Mouse (Mus musculus) c-Kit-positive CD71-positive TER-119-negative erythroid progenitor cells, embryonic 14.5 days (primary cell): ENCODE measurements around the gene Ppp4r3a.
A peak's percentile ranks its signal among the peaks of the same experiment; 100 is the strongest.
"Not testable (repeated sequence)": the region's sequence is repeated elsewhere in the genome, so short reads cannot be mapped to it uniquely, and the experiment has no call there.

Source experiments
- DNase-seq: peaks from one replicate; pipeline ENCODE4 v3.0.0-alpha.2; 2013; ENCODE audit warnings: low read depth

The Ppp4r3a gene

DNA sequence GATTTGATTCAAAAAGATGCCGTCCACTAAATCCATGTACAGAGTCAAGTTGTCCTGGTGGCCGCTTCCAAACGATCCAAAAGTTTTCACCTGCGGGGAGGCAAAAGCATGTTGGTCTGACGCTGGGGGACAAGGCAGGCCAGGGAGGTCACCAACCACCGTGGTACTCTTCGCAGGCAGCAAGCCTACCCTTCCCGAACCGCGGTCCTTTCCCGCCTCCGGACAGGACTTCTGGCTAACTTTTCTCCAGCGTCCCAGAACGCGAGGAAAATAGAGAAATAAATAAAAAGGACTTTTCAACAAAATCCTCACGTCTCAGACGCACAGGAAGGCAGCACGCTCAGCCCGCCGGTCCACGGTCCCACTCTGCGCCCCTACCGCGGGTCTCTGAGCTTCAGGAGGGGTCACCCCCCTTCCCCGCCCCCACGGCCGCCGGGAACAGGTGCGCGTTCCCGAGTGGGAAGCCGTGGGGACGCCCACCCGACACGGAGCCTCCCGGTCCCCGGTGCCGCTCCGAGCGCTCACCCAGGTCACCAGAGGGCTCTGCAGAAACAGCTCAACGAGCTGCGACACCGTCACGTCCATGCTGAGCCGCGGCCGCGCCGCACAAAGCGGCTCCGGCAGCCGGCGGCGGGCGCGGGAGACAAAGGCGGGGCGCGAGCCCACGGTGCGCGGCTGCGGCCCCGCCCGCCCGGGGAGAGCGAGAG, 55.1 kb downstream of the Ppp4r3a start:
- DNase-seq, result no peak

DNA sequence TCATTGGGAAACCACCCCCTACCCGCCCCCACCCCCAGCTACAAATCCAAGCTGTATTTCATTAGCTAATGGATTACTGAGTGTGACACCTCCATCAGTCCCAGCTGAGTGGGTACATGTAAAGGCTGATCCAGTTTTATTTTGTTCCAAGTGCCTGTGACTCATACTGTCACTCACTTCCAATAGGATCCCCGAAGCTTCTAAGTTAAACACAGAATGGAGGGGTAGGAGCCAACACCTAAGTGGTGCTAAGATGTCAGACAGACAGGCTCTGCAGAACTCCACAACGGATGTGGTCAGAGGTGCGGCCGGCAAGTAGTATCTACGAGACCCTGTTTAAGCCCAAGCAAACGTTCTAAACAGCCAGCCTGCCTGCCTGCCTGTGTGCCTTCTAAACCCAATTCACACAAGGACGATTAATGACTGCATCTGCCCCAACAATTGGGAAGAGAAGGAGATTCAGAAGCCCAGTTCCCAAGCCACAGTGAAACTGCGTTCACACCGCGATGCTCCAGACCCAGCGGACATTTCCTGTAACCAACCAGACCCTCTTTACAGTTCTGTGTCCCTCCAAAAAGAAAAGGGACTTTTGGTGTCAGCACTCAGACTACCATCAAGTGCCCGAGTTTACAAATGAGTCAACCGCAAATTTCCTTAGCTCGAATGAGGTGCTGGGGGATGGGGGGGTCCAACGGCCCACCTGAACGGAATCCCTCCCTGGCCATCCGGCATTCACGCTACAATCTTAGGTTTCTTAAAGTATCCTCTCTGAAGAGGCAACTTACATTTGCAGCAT, 55.9 kb downstream of the Ppp4r3a start:
- DNase-seq, result peak; percentile 24

DNA sequence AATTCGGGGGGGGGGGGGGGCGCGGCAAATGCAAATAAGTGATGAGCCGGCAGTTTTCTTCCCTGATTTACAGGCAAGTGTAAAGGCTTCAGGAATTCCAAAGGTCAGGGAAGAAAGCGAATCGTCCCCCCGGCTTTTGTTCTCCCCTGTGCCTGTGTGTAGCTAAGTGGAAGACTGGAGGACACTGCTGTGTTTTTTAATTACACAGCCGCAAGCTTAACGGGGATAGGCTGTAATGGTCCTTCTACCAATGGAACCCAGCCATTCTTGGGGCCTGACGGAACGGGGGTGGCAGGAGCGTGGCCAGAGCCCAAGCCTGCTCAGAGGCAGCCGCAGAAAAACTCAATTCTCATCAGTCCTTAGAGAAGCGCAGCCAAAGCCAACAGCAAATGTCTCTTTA, 56.6 kb downstream of the Ppp4r3a start:
- DNase-seq, result no peak

DNA sequence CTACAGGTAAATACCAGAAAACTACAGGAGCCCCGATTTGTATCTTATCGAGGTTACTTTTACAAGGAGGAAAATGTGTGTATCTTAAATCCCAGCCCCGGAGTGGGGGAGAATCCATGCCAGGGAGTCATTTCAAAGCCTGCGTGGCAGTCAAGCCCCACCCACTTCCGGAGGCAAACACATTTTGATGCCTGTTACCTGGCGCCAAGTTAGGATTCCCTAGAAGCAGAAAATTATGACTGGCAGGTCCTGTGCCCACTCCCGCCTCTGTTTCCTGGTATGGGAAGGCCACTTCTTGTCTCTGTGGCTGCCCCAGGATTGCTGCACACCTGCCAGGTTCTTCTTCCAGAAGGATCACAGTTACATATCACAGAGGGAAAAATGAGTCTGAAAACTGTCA, 57.0 kb downstream of the Ppp4r3a start:
- DNase-seq, result no peak

DNA sequence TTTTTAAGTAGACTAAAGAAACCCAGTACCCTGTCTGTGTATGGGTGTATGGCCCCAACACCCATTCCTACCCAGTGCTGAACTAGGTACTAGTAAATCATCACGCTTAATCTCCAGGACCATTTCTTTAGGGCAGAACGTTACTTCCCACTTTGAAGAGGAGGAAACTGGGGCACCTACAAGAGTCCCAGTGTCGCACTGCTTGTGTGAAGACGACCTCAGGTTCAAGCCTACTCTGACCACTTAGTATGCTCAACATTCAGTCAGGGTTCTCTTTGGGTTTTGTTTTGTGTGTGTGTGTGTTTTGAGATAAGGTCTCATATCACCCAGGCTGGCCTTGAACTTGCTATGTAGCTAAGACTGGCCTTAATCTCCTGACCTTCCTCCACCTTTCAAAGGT, 57.5 kb downstream of the Ppp4r3a start:
- peak; percentile 53 for DNase-seq

DNA sequence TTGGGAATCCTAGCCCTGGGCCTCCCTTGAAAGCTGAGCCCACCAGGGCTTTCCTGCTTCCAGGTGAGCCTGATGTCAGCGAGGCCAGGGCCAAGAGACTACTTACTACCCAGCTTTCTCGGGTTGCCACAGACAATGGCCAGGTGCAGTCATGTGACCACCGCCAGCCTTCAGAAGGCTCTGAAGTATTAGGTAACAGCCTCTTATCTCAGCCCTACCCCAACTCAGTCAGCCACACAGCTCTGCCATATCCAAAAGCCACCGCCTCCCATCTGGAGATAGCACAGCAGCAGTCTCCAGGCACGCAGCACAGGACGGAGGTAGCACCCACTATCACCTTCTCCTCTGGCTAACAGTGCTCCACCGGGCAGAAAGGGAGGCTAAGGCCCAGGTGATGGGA, 58.1 kb downstream of the Ppp4r3a start:
- DNase-seq, result peak; percentile 75

DNA sequence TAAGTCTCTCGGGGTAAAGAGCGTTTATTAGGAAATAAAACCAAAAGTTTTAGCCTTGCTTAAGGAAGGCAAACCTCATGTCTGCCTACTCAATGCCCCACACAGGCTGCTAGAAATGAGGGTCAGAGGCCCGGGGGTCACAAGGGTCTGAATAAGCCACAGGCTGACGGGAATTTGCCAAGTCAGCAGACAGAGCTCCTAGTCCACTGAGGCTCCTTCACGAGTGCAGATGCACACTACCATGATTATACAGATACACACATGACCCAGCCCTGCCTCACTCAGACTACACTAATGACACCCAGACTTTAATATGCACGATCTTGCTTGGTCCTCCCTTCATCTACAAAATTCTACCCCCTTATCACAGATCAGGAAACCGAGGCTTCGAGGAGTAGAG, 58.7 kb downstream of the Ppp4r3a start:
- no peak for DNase-seq

DNA sequence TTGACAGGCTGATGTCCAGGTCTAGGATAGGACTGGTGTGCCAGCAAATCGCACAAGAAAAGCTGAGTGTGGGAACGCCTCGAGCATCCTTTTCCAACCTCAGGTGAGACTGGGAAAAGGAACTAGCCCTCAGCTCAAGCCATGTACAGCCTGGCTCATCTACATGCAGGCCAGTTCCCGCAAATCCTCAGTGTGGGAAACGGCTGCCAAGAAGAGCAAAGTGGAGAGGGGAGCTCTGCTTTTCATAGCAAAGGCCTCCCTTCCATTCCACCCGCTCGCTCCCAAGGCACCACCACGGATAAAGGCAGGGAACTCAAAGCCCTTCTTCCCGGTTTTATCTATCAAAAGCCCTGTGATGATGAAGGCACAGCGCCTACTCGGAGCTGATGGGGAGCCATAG, 60.4 kb downstream of the Ppp4r3a start:
- DNase-seq, result no peak

DNA sequence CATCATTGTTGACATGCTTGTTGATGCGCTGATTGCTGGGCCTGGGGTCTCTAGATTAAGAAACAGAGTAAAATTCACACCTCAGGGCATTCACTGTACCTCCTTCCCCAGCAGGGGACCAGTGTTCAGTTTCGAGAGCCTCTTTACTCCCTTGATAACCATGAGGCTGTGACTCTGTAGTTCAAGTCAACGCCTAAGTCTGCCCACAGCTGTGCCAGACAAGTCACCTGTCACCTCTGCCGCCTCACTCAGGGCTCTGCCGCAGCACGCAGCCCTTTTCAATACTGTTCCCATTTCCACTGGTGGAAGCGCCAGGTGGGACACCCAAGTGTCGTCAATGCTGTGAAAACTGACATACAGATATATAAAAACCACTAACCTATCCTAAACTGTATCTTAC, 61.1 kb downstream of the Ppp4r3a start:
- DNase-seq, result no peak

DNA sequence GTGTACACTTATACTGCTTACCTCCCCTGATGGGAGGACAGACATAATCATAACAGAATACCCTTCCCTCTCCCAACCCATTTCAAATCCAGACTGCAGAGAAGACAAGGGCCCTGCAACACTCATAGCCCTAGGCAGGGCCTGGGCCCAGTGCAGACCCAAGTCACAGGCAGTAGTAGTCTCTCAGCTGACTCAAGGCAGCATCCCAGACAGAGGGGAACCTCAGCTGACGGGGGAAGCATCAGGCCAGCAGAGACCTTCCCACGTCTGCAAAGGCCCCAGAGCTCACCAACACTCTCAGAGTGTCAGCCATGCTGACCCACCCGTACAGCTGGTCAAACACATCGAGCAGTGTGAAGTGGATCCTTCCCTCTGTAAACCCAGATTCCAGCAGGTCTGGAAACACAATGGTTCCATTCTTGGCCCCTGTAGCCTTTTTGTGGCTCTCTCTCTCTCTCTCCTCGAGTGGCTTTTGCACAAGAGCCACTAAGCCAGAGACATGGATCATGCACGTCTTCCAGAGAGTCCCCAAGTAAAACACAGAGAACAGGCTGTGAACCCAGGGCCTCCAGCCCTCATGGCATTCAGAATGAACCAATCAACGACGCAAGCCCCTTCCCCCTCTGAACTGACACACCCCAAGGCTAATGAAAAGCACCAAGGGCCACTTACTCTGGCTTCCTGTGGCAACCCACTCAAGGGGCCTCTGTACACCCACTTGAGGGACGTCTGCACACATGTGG, 61.8 kb downstream of the Ppp4r3a start:
- DNase-seq, result no peak

DNA sequence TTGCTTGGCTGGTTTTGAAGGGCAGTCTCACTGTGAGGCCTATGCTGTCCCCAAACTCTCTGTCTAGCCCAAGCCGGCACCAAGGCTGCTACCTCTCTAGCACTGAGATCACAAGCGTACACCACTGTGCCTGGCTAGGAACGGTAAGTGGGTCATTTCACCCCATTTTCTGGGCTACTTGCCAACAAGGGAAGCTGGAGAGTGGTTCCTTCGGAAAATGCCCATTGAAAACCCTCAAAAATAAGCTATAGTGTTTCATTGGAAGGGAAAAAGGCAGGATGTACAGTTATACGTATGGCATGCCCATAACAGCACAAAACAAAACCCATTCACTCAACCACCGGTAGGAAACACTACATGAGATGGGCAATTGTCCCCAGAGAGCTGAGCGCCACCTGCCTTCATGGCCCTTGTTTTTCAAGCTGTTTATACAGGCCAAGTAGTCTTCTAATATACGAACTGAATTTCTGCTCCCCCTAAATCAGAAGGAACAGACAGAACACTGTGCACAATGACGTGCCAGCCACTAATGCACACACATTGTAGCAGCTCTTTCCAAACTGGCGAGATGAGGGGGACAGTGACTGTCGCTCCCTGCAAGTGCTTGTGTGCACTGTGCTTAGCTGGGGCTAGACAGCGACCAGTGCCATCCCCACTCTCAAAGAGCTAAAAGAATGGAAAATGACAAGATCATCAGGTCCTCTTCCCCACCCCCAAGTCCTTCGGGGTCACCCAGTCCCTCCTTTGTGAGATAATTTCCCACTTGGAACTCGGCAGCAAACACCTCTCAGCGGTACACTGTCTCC, 63.1 kb downstream of the Ppp4r3a start:
- DNase-seq, result no peak

DNA sequence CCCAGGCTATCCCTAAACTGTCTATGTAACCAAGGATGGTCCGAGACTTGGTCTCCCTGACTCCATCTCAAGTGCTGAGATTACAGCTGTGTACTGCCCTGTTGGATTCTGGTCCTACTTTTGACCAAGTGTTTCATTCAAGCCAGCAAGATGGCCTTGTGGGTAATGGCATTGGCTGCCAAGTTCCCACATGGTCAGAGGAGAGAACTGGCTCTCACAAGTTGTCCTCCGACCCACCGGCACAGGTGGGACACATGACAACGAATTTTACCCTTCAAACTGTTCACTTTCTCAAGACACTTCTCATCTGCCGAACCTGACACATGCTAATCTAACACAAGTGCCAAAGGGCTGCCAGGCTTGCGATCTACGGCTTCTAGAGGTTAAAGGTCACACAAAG, 64.1 kb downstream of the Ppp4r3a start:
- no peak for DNase-seq

DNA sequence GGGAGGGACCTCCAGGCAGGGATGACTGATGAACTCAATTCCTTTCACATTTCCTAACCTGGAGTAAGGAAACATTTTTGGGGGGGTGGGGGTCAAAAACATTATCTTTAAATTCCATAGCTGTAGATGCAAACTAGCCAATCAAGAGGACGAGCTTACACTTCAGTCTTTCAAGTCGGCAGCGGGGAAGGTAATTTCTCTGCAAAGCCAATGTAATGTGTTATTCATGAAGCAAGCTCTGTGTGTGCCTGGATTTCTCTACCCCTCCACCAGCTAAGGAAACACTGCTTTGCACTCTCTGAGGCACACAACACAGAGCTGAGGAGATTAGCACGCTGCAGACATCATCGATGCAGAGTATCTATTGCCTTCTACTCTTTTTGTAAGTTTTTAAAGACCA, 64.5 kb downstream of the Ppp4r3a start:
- DNase-seq, result no peak

DNA sequence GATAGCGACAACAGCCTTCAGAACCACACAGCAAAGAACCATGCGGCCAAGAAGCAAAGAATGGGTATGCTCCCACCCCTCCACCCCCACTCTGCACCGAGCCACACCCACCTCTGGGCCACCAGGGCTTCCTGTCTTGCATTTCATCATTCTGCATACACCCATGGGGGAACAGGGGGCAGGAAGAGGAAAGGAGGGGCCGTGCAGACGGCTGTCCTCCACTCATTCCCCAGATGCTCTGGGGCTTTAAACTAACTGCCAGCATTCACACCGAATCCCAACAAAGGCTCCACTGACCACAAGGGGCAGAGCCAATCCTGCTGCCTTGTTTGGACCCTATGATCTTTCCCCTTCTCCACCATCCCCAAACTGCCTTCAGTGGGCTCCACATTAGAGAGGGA, 65.5 kb downstream of the Ppp4r3a start:
- DNase-seq, result no peak

DNA sequence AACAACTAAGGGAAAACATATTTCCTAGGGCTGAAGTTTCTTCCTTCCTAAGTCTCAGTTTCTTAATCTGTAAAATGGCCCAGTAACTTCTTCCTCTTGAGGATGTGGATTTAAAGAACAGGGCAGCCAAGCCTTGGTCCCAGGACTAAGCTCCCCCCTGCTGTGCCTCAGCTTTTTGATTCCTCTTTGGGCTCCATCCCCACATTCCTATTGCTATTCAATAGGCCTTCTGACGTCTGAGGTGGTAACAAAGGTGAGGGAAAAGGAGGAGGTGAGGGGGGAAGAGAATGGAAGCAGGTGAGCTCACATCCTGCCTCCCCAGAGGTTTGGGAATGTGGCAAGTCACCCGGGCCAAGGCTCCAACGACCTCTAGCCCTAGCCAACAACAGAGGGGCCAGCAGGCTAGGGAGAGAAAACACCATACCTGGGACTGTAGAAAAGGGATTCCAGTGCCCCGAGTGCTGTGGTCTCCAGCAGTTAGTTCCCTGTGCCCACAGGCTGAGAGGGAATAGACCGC, 67.0 kb downstream of the Ppp4r3a start:
- DNase-seq, result no peak

DNA sequence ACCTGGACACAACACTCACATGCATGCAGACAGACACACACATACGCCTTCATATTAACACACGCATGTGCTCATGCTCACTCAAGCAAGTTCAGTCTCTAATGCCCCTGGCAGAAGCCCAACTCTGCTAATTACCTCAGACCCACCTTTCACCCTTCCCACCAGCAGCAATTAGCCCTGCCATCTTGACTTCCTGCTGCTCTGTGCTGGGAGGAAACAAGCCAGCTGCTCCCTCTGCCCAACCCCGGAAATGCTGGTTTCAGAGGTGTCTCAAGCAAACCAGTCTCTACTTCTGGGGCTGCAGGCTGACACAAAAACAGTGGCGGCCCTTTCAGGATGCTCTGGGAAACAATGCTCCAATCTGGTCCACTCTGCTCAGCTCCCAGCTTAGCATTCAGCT, 67.6 kb downstream of the Ppp4r3a start:
- DNase-seq, result no peak

DNA sequence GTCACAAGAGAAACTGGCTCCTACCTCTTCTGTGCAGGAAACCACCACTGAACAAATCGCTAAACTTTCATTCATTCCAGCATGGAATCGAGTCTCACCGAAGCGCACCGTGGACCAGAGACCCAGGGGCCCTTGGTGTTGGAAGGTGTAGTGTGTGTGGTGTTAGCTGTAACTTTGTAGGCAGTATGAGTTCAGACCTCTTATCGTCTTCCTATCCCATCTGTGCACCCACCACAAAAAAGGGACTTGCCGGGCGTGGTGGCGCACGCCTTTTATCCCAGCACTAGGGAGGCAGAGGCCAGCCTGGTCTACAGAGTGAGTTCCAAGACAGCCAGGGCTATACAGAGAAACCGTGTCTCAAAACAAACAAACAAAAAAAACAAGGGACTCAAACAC, 68.3 kb downstream of the Ppp4r3a start:
- DNase-seq, result no peak

DNA sequence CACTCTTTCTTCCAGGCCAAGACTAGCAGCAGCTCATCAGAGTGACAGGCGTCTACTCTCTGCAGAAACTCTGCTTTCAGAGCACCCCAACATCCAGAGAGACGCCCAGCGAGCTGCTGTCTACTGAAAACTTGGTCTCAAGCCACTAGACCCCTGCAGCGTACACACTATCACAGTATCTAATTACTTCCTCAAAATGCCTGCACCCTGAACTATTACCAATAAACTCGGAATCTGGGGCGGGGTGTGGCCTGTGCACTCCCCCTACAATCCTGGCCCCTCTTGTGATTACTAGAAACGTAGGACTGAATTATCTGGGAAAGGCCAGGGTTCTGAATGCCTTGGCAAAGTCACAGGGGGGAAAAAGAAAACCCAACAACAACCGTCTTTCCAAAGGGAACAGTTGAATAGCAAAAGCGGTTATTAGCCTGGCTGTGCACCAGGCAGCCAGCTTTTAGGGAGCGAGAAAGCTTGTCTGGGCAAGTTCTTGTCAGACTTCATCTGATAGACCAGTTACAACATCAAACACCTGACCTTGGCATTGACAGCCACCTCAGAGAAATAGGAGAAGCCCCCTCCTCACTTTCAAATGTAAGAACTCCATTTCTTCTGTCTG, 68.8 kb downstream of the Ppp4r3a start:
- no peak for DNase-seq

DNA sequence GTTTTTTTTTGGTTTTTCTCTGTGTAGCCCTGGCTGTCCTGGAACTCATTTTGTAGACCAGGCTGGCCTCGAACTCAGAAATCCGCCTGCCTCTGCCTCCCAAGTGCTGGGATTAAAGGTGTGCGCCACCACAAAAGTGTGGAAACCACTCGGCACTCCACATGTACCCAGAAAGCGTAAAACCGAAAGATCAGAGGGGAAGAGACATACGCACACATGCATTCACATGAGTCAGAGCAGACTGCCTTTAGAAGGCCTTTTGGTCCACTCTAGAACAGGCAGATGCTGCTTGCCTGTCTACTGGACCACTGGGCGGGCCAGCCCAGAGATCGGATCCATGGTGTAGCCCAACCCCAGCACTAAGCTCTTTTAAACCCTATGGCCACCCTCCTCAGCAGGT, 69.8 kb downstream of the Ppp4r3a start:
- DNase-seq, result not testable (repeated sequence)

DNA sequence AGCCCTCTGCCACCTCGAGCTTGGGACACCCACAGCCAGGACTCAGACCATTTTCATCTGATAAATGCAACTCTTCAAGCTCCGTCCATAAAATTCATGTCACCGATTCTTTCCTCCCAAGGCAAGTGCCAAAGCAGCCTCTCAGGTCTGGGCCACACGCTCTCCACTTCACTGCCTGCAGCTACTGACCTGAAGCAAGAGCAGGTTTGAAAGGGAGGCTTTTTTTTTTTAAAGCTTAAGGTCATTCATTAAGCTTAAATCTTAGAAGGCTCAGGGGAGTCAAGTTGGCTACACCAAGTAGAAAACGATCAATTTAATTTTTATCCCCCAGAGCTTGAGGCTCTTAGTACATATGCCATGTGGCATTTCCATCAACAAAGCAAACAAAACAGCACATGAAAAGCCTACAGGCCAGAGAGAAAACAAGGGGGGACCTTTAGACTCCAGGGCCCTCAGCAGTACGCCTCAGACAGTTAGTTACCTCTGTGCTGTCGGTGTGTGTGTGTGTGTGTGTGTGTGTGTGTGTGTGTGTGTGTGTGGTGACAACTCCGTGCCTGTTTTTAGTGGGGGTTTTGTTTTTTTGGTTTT, 70.3 kb downstream of the Ppp4r3a start:
- no peak for DNase-seq
